Mouse (Mus musculus): ENCODE measurements around the gene Svopl.

GRCm38 (mm10) chr6:38065122-38065500 is 18.3 kb upstream of the Svopl start:
- TF ChIP-seq CTCF (IDR thresholded peaks at IDR 0.05; ENCODE audit: low read depth, low read length) (no peak), POLR2A (IDR thresholded peaks at IDR 0.05; ENCODE audit: extremely low read depth, insufficient read depth, low read length) (no peak)

All from liver, adult 2 months (tissue).